Mouse (Mus musculus): ENCODE results near the gene Acy3. TPM values are rescaled to one million over a fixed set of nuclear protein-coding genes. Genes with fewer than 3 reads are reported as not detected.
A peak's percentile ranks its signal among the peaks of the same experiment; 100 is the strongest.
"Not testable (repeated sequence)": the region's sequence is repeated elsewhere in the genome, so short reads cannot be mapped to it uniquely, and the experiment has no call there.

The Acy3 gene
- polyA plus RNA-seq, 1 experiment, result 1,670 TPM

DNA sequence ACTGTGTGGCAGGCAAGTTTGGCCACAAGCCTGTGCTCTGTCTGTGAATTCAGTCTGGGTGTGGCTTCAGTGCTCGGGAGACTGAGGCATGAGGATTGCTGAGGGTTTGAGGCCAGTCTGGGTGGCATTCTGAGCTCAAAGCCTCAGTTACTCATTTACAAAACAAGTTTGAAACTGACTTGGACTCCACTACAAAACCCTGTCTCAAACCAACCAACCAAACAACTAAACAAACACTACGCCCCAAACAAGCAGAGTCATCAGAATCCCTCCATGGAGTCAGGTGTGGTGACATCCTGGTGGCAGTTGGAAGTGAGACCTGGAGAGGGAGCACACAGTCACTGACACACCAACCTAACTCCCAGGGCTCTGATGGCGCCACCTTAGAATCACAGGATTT, 36.0 kb upstream of the Acy3 start:
- Histone ChIP-seq H3K4me3 (ENCODE audit: insufficient read depth, low read depth, low read length) (no peak overlapping the region), H3K4me1 (ENCODE audit: control insufficient read depth, insufficient read depth, low read length) (peaks cover 23% of the 10 kb centered on the region), H3K27me3 (replicated peaks; ENCODE audit: control insufficient read depth, insufficient read depth, low read length) (no peaks in the 10 kb centered on the region), H3K27ac (ENCODE audit: insufficient read depth, low read depth, low read length) (peak overlapping the region; percentile 76), H3K36me3 (ENCODE audit: control insufficient read depth, insufficient read depth, low read length) (no peaks in the 10 kb centered on the region)
- WGBS, result 74% methylated on average over 3 of the region's 3 CpGs
- TF ChIP-seq CTCF (conservative IDR thresholded peaks at IDR 0.05; ENCODE audit: insufficient read depth, insufficient read length, low read depth, low read length) (no peak), POLR2A (IDR thresholded peaks at IDR 0.05; ENCODE audit: low read depth, low read length) (no peak)
- DNase-seq, result peak; percentile 82

DNA sequence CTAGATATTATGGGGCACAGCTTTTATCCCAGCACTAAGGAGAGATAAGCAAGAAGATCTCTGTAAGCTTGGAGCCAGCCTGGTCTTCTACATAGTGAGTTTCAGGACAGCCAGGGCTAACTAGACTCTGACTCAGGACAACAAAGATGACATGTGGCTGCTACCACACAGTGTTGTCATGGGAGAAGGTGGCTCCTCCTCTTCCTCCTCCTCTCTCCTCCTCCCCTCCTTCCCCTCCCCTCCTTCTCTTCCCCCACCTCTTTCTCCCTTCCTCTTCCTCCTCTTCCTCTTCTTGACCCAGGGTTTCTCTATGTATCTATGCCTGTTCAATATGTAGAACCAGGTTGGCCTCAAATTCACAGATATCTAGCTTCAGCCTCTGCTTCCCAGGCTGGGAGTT, 34.9 kb upstream of the Acy3 start:
- H3K27ac ChIP-seq (ENCODE audit: insufficient read depth, low read depth, low read length), result no peak overlapping the region
- no peak for DNase-seq
- H3K36me3 ChIP-seq (ENCODE audit: control insufficient read depth, insufficient read depth, low read length), result no peaks in the 10 kb centered on the region
- H3K4me3 ChIP-seq (ENCODE audit: insufficient read depth, low read depth, low read length), result no peak overlapping the region
- H3K27me3 ChIP-seq (replicated peaks; ENCODE audit: control insufficient read depth, insufficient read depth, low read length), result no peaks in the 10 kb centered on the region
- peaks cover 19% of the 10 kb centered on the region for H3K4me1 ChIP-seq (ENCODE audit: control insufficient read depth, insufficient read depth, low read length)
- no peak for TF ChIP-seq POLR2A (IDR thresholded peaks at IDR 0.05; ENCODE audit: low read depth, low read length)
- no peak for TF ChIP-seq CTCF (conservative IDR thresholded peaks at IDR 0.05; ENCODE audit: insufficient read depth, insufficient read length, low read depth, low read length)

DNA sequence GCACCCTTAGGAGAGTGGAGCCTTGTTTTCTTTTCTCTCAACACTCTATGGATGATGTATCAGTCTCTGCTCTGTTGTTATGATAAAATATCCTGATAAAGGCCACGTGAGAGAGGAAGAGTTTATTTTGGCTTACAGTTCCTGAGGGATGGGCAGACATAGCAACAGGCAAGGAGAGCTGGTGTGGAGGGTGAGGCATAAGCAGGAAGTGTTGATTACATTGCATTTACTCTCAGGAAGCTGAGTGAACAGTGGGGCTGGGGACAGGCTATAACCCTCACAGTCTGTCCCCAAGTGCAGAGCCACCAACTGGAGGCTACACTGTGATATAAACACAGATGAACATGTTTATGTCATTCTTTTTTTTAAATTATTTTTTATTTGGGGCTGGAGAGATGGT, 34.3 kb upstream of the Acy3 start:
- no peak for DNase-seq
- peaks cover 21% of the 10 kb centered on the region for H3K4me1 ChIP-seq (ENCODE audit: control insufficient read depth, insufficient read depth, low read length)
- H3K27ac ChIP-seq (ENCODE audit: insufficient read depth, low read depth, low read length), result no peak overlapping the region
- H3K27me3 ChIP-seq (replicated peaks; ENCODE audit: control insufficient read depth, insufficient read depth, low read length), result no peaks in the 10 kb centered on the region
- 50% methylated on average over 1 of the region's 1 CpGs for WGBS
- TF ChIP-seq CTCF (conservative IDR thresholded peaks at IDR 0.05; ENCODE audit: insufficient read depth, insufficient read length, low read depth, low read length) (no peak), POLR2A (IDR thresholded peaks at IDR 0.05; ENCODE audit: low read depth, low read length) (no peak)
- H3K36me3 ChIP-seq (ENCODE audit: control insufficient read depth, insufficient read depth, low read length), result no peaks in the 10 kb centered on the region
- no peak overlapping the region for H3K4me3 ChIP-seq (ENCODE audit: insufficient read depth, low read depth, low read length)

DNA sequence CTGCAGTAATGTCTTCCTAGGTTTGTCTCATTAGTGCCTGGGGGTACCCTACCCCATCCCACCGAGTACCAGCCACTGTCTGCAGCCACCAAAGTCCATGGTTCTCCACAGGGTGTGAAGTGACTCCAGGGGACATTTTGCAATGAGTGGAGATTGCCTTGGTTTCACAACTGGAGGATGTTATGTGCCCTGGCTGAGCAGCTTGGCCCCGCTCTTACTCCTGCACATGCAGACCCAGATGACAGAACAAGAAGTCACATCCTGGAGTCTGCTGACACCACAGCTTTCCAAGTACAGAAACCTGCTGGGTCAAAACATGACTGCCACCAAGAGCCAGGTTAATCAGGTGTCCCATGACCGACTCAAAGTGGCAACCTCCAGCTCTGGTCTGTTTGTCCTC, 31.3 kb upstream of the Acy3 start:
- Histone ChIP-seq H3K36me3 (ENCODE audit: control insufficient read depth, insufficient read depth, low read length) (no peaks in the 10 kb centered on the region), H3K4me3 (ENCODE audit: insufficient read depth, low read depth, low read length) (no peak overlapping the region), H3K27ac (ENCODE audit: insufficient read depth, low read depth, low read length) (no peak overlapping the region), H3K27me3 (replicated peaks; ENCODE audit: control insufficient read depth, insufficient read depth, low read length) (no peaks in the 10 kb centered on the region), H3K4me1 (ENCODE audit: control insufficient read depth, insufficient read depth, low read length) (peaks cover 12% of the 10 kb centered on the region)
- 58% methylated on average over 3 of the region's 3 CpGs for WGBS
- TF ChIP-seq CTCF (conservative IDR thresholded peaks at IDR 0.05; ENCODE audit: insufficient read depth, insufficient read length, low read depth, low read length), result no peak
- TF ChIP-seq POLR2A (IDR thresholded peaks at IDR 0.05; ENCODE audit: low read depth, low read length), result no peak
- peak; percentile 45 for DNase-seq

DNA sequence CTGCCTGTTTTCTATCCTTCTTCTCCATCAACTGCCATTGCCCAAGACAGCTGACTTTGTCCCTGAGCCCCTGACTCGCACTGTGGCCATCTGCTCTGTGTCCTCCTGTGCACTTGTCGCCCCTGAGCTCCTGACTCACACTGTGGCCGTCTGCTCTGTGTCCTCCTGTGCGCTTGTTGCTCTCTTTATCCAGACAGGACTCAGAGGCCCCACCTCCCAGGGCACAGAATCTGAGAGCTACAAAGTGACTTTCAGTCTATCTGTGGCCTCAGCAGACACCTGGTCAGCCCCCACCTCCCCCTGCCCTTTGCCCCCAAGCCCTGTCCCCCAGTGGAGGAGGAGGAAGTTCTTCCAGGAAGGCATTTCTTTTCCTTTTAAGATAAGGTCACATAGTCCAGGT, 30.6 kb upstream of the Acy3 start:
- peak; percentile 47 for DNase-seq
- no peak for TF ChIP-seq CTCF (conservative IDR thresholded peaks at IDR 0.05; ENCODE audit: insufficient read depth, insufficient read length, low read depth, low read length)
- no peak for TF ChIP-seq POLR2A (IDR thresholded peaks at IDR 0.05; ENCODE audit: low read depth, low read length)
- no peaks in the 10 kb centered on the region for H3K27me3 ChIP-seq (replicated peaks; ENCODE audit: control insufficient read depth, insufficient read depth, low read length)
- no peaks in the 10 kb centered on the region for H3K36me3 ChIP-seq (ENCODE audit: control insufficient read depth, insufficient read depth, low read length)
- peak overlapping the region; percentile 39 for H3K27ac ChIP-seq (ENCODE audit: insufficient read depth, low read depth, low read length)
- peaks cover 10% of the 10 kb centered on the region for H3K4me1 ChIP-seq (ENCODE audit: control insufficient read depth, insufficient read depth, low read length)
- 57% methylated on average over 4 of the region's 4 CpGs for WGBS
- no peak overlapping the region for H3K4me3 ChIP-seq (ENCODE audit: insufficient read depth, low read depth, low read length)

DNA sequence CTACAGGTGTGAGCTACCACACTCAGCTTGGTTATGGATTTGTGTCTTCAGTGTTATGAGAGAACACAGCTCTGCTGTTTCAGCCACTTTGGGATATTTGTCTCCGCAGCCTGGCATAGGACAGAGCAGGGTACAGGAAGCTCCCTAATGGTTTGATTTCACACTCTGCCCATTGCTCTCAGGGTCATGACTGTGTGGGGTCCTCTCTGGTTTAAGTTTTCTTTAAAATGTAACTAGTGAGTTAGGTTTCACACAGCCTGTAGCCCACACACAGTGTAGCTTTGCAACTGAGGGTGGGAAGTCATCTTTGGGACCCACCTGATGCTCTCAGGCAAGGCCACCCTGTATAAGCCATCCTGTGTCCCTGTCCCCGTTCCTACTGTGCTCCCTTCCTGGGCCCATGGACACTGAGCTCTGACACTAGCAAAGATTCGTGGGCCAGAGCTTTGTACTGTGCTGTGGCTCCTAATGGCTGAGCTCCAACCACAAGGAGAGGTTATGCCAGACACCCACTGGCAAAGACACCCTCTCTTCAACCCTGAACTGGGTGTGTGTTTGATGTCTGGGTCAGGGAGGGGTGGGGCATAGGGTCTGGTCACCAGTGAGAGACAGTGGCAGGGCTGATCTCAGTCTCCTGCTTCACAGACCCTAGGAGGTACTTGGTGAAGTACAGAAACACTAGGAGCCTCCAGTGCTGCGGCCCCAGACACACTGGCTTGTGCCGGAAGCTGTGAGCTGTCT, 28.9 kb upstream of the Acy3 start:
- not testable (repeated sequence) for H3K36me3 ChIP-seq (ENCODE audit: control insufficient read depth, insufficient read depth, low read length); H3K27me3 ChIP-seq (replicated peaks; ENCODE audit: control insufficient read depth, insufficient read depth, low read length); H3K4me1 ChIP-seq (ENCODE audit: control insufficient read depth, insufficient read depth, low read length); H3K4me3 ChIP-seq (ENCODE audit: insufficient read depth, low read depth, low read length)
- peak; percentile 78 for DNase-seq
- H3K27ac ChIP-seq (ENCODE audit: insufficient read depth, low read depth, low read length), result peak overlapping the region; percentile 51; the same call in 1 of the 2 replicates
- WGBS, result 54% methylated on average over 5 of the region's 5 CpGs

DNA sequence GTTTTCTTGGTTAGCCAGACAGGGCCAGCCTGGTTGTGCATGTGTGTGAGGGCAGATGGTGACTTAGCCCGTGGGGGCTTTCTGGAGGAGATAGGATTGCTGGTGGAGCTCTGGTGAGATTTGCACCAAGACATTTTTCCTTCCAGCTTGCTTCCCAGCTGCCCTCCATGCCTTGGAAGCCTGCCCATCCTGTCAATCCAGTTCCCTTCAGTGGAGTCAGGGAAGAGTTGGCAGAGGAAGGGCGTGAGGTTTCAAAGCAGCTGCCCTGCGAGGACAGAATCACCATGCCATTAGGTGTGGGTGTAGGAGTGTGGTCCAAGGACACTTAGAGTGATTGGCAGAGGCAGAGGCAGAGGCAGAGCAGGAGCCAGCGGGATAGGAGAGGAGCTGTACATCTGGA, 27.9 kb upstream of the Acy3 start, which contains the start of gene Aldh3b3:
Aldh3b3 (plus strand) TSS at position 176 of the 400 bp plus-strand sequence.
- Histone ChIP-seq H3K27ac (ENCODE audit: insufficient read depth, low read depth, low read length) (peak within 1 kb of the TSS; percentile 51; the same call in 1 of the 2 replicates), H3K27me3 (replicated peaks; ENCODE audit: control insufficient read depth, insufficient read depth, low read length) (no peaks in the 10 kb centered on the region), H3K36me3 (ENCODE audit: control insufficient read depth, insufficient read depth, low read length) (no peaks in the 10 kb centered on the region), H3K4me3 (ENCODE audit: insufficient read depth, low read depth, low read length) (no peak within 1 kb of the TSS), H3K4me1 (ENCODE audit: control insufficient read depth, insufficient read depth, low read length) (peaks cover 10% of the 10 kb centered on the region)
- DNase-seq, result peak; percentile 68
- TF ChIP-seq POLR2A (IDR thresholded peaks at IDR 0.05; ENCODE audit: low read depth, low read length) (no peak), CTCF (conservative IDR thresholded peaks at IDR 0.05; ENCODE audit: insufficient read depth, insufficient read length, low read depth, low read length) (no peak)
- WGBS, result 46% methylated on average over 4 of the region's 4 CpGs
